ENCODE assay signal across 14 mouse cellular contexts in genomic region chr16:32204902-32205301, GRCm38 (mm10). TPM values are rescaled to one million over a fixed set of nuclear protein-coding genes. Genes with fewer than 3 reads are reported as not detected.
A peak's percentile ranks its signal among the peaks of the same experiment; 100 is the strongest.
DNase-seq lines count a peak whose midpoint lies in the region; ATAC-seq and TF ChIP-seq lines count a peak whose summit lies in the region.
"Had no signal": no experiment of that assay in that cellular context is flagged by ENCODE, and none has a peak within 500 bp of the region (broad histone marks: within the 10 kb centered on the region; RNA-seq: fewer than 3 reads in every experiment).

No protein-coding gene starts in this region.

- intact Hi-C loops in heart, postnatal 25 days (cut with DNase I) = loop anchor here (5.0 kb wide), 2 partner anchors 42 to 88 kb away; partner anchors contain the start of genes Fbxo45 and Wdr53

- no peak for ATAC-seq in lung, embryonic 14.5 days (ENCODE audit: insufficient read depth)
- no peak for ATAC-seq in liver, embryonic 14.5 days (ENCODE audit: insufficient read depth)
- ATAC-seq in forebrain, embryonic 14.5 days = no peak

- DNase-seq in heart, adult 18-20 months = peak; percentile 17 to 56
- no peak for DNase-seq in heart, postnatal 25 days (ENCODE audit: low spot score)
- DNase-seq in lung, embryonic 14.5 days = peak; percentile 20
- DNase-seq in lung, adult 18-20 months = no peak
- peak; percentile 28 for DNase-seq in MEL-GATA-1-ER (ENCODE audit: extremely low read depth, low read depth)
- no peak for DNase-seq in liver, embryonic 14.5 days (ENCODE audit: low read depth in 3 of 3, low spot score in 3 of 3)
- DNase-seq in forebrain, embryonic 14.5 days (ENCODE audit: low spot score) = no peak
- DNase-seq in left cerebral cortex, adult 9 months (ENCODE audit: low spot score in 2 of 2) = no peak
- DNase-seq: cerebellum, adult 9-11 months; kidney, adult 11 months; right cerebral cortex, adult 18-20 months; thymus, postnatal 36 days had no signal

- H3K36me3 ChIP-seq in lung, embryonic 14.5 days (ENCODE audit: insufficient read depth) = no peaks in the 10 kb centered on the region
- no peaks in the 10 kb centered on the region for H3K36me3 ChIP-seq in liver, embryonic 14.5 days (replicated peaks; ENCODE audit: control insufficient read depth, insufficient read depth, low read depth)
- no peaks in the 10 kb centered on the region for H3K36me3 ChIP-seq in forebrain, embryonic 14.5 days (ENCODE audit: control insufficient read depth, insufficient read depth, low read length)

- WGBS in lung, embryonic 14.5 days = 44% methylated on average over 3 of the region's 3 CpGs
- WGBS in liver, embryonic 14.5 days (ENCODE audit: insufficient replicate concordance) = 39% methylated on average over 3 of the region's 3 CpGs
- 65% methylated on average over 3 of the region's 3 CpGs for WGBS in forebrain, embryonic 14.5 days

- TF ChIP-seq CTCF in lung, embryonic 14.5 days (IDR thresholded peaks at IDR 0.05; ENCODE audit: low read depth) = 0 out of 2 replicates have a peak, but pooled peaks have one; percentile 18
- peak; percentile 52 for TF ChIP-seq CTCF in liver, embryonic 14.5 days (IDR thresholded peaks at IDR 0.05; ENCODE audit: low read depth)

- H3K4me1 ChIP-seq in lung, embryonic 14.5 days (ENCODE audit: insufficient read depth) = no peaks in the 10 kb centered on the region
- H3K4me1 ChIP-seq in liver, embryonic 14.5 days (replicated peaks; ENCODE audit: control insufficient read depth in 2 of 2, insufficient read depth in 2 of 2, low read length in 1 of 2) = no peaks in the 10 kb centered on the region
- no peaks in the 10 kb centered on the region for H3K4me1 ChIP-seq in forebrain, embryonic 14.5 days (ENCODE audit: control insufficient read depth, insufficient read depth, low read length)

- H3K27me3 ChIP-seq in lung, embryonic 14.5 days (ENCODE audit: insufficient read depth, low read length) = no peaks in the 10 kb centered on the region
- no peaks in the 10 kb centered on the region for H3K27me3 ChIP-seq in liver, embryonic 14.5 days (ENCODE audit: control insufficient read depth, insufficient read depth, low read length)
- H3K27me3 ChIP-seq in forebrain, embryonic 14.5 days (replicated peaks; ENCODE audit: control insufficient read depth, insufficient read depth, low read length) = no peaks in the 10 kb centered on the region

- no peak overlapping the region for H3K9ac ChIP-seq in lung, embryonic 14.5 days
- H3K9ac ChIP-seq in liver, embryonic 14.5 days (replicated peaks) = no peak overlapping the region
- H3K9ac ChIP-seq in forebrain, embryonic 14.5 days (ENCODE audit: low read length) = no peak overlapping the region

- H3K27ac ChIP-seq in lung, embryonic 14.5 days (ENCODE audit: low read depth) = no peak overlapping the region
- H3K27ac ChIP-seq in liver, embryonic 14.5 days = no peak overlapping the region
- no peak overlapping the region for H3K27ac ChIP-seq in forebrain, embryonic 14.5 days (ENCODE audit: low read depth, low read length)

- peaks cover 2% of the 10 kb centered on the region; the same call in 1 of the 2 replicates for H3K9me3 ChIP-seq in lung, embryonic 14.5 days (ENCODE audit: low read depth, low read length)
- no peaks in the 10 kb centered on the region for H3K9me3 ChIP-seq in liver, embryonic 14.5 days (ENCODE audit: control insufficient read depth, low read length)
- H3K9me3 ChIP-seq in forebrain, embryonic 14.5 days (replicated peaks; ENCODE audit: control insufficient read depth, low read length) = 0 out of 2 replicates have a peak, but pooled peaks cover 6% of the 10 kb centered on the region

- H3K4me2 ChIP-seq in lung, embryonic 14.5 days = no peak overlapping the region
- H3K4me2 ChIP-seq in liver, embryonic 14.5 days (ENCODE audit: low read depth) = no peak overlapping the region
- H3K4me2 ChIP-seq in forebrain, embryonic 14.5 days (ENCODE audit: low read length) = no peak overlapping the region

- H3K4me3 ChIP-seq in lung, embryonic 14.5 days (ENCODE audit: low read depth, low read length) = no peak overlapping the region
- H3K4me3 ChIP-seq in liver, embryonic 14.5 days (ENCODE audit: insufficient read depth in 1 of 2, low read depth in 2 of 2, low read length in 2 of 2) = no peak overlapping the region
- no peak overlapping the region for H3K4me3 ChIP-seq in forebrain, embryonic 14.5 days (ENCODE audit: low read depth, low read length)

- no peak for TF ChIP-seq EP300 in liver, embryonic 14.5 days (IDR thresholded peaks at IDR 0.05; ENCODE audit: low read depth)

RNA-seq across cellular contexts. Expression of gene Bex6, which starts 25.3 kb away (rescaled TPM):
- not detected for total RNA-seq in heart, adult 18-20 months (2021)
- total RNA-seq in heart, postnatal 25 days (2021) = not detected
- polyA plus RNA-seq in lung, embryonic 14.5 days (2014; fragmentation: Nextera tagmentation; extraction: Ambion mirVana) = not detected in 2 replicates
- 0.52 and 0.90 TPM in 2 replicates for polyA plus RNA-seq in liver, embryonic 14.5 days (2012; rRNA removed)
- 0.70 and 0.71 TPM in 2 replicates for polyA plus RNA-seq in liver, embryonic 14.5 days (2014; fragmentation: Nextera tagmentation; extraction: Ambion mirVana)
- polyA plus RNA-seq in forebrain, embryonic 14.5 days (2014; fragmentation: Nextera tagmentation; extraction: Ambion mirVana) = not detected in 2 replicates
- total RNA-seq: layer of hippocampus, postnatal 14 days had no signal
- polyA plus RNA-seq: embryonic facial prominence, embryonic 14.5 days had no signal

RNA-seq across cellular contexts. Expression of gene Nrros, which starts 39.5 kb away (rescaled TPM):
- total RNA-seq in heart, adult 18-20 months (2021) = 1 to 10 TPM; 3.6 to 4.9 TPM
- total RNA-seq in heart, postnatal 25 days (2021) = 1 to 10 TPM; 5.3 to 5.6 TPM
- 37.6 and 42.6 TPM in 2 replicates for polyA plus RNA-seq in lung, embryonic 14.5 days (2014; fragmentation: Nextera tagmentation; extraction: Ambion mirVana)
- 11.6 and 13.2 TPM in 2 replicates for polyA plus RNA-seq in liver, embryonic 14.5 days (2012; rRNA removed)
- 18.8 and 18.9 TPM in 2 replicates for polyA plus RNA-seq in liver, embryonic 14.5 days (2014; fragmentation: Nextera tagmentation; extraction: Ambion mirVana)
- polyA plus RNA-seq in forebrain, embryonic 14.5 days (2014; fragmentation: Nextera tagmentation; extraction: Ambion mirVana) = 7.9 and 10.6 TPM in 2 replicates

RNA-seq across cellular contexts. Expression of gene Fbxo45, which starts 42.1 kb away (rescaled TPM):
- total RNA-seq in heart, adult 18-20 months (2021) = 10 to 100 TPM; 12.1 to 12.6 TPM
- 10 to 100 TPM; 12.8 to 13.1 TPM for total RNA-seq in heart, postnatal 25 days (2021)
- polyA plus RNA-seq in lung, embryonic 14.5 days (2014; fragmentation: Nextera tagmentation; extraction: Ambion mirVana) = 19.9 and 23.9 TPM in 2 replicates
- 2.7 and 4.0 TPM in 2 replicates for polyA plus RNA-seq in liver, embryonic 14.5 days (2012; rRNA removed)
- polyA plus RNA-seq in liver, embryonic 14.5 days (2014; fragmentation: Nextera tagmentation; extraction: Ambion mirVana) = 5.1 and 6.6 TPM in 2 replicates
- 10.6 and 10.7 TPM in 2 replicates for polyA plus RNA-seq in forebrain, embryonic 14.5 days (2014; fragmentation: Nextera tagmentation; extraction: Ambion mirVana)

RNA-seq across cellular contexts. Expression of gene Wdr53, which starts 42.1 kb away (rescaled TPM):
- 1 to 10 TPM; 6.9 to 7.4 TPM for total RNA-seq in heart, adult 18-20 months (2021)
- 1 to 10 TPM; 7.2 to 7.8 TPM for total RNA-seq in heart, postnatal 25 days (2021)
- polyA plus RNA-seq in lung, embryonic 14.5 days (2014; fragmentation: Nextera tagmentation; extraction: Ambion mirVana) = 17.3 and 20.4 TPM in 2 replicates
- 4.8 and 7.9 TPM in 2 replicates for polyA plus RNA-seq in liver, embryonic 14.5 days (2012; rRNA removed)
- polyA plus RNA-seq in liver, embryonic 14.5 days (2014; fragmentation: Nextera tagmentation; extraction: Ambion mirVana) = 11.2 and 11.5 TPM in 2 replicates
- 15.8 and 16.5 TPM in 2 replicates for polyA plus RNA-seq in forebrain, embryonic 14.5 days (2014; fragmentation: Nextera tagmentation; extraction: Ambion mirVana)

Comparison
In these comparisons a context has a peak if more than half of its experiments do, and no peak if none do; other contexts are left out.
1. DNase-seq: peak in heart, adult 18-20 months (2 of 2), lung, embryonic 14.5 days (single experiment) and MEL-GATA-1-ER (single experiment); none in heart, postnatal 25 days (single experiment), lung, adult 18-20 months (0 of 2), liver, embryonic 14.5 days (0 of 3), forebrain, embryonic 14.5 days (single experiment) and left cerebral cortex, adult 9 months (0 of 2).